Mouse (Mus musculus) heart, postnatal 4 days (tissue): ENCODE data around the gene Ripor2. TPM values are rescaled to one million over a fixed set of nuclear protein-coding genes. Genes with fewer than 3 reads are reported as not detected.

Source experiments
- DNase-seq: peaks from one replicate; pipeline ENCODE4 v3.0.0; 2021
- total RNA-seq, 2 experiments: library from RNA; stranded (reverse); gene quantifications; 2 replicates each; pipeline ENCODE4 v1.2.3; 2021

Gene Ripor2
- total RNA-seq, 2 experiments from 2014 or later: 25.4 to 27.5 TPM

GRCm38 (mm10) chr13:24648668-24649067 is 66.7 kb downstream of the Ripor2 start:
- no peak for DNase-seq

DNA sequence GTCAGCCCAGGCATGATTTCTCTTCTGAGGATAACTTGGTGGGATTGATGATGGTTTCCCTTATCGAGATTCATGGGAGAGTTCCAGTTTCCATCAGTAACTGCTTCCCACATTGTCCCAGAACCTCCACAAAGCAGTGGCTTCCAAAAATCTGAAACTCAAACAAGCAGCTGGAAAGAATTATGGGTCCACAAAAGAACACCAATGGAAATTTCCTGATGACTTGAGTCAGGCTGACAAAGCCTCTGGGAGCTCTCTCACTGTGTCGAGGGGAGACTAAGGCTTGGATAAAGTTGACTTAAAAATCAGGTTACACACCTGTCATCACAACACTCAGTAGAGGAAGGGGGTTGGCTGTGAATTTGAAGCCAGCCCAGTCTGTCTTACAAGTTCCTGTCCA is 67.1 kb downstream of the Ripor2 start:
- no peak for DNase-seq

DNA sequence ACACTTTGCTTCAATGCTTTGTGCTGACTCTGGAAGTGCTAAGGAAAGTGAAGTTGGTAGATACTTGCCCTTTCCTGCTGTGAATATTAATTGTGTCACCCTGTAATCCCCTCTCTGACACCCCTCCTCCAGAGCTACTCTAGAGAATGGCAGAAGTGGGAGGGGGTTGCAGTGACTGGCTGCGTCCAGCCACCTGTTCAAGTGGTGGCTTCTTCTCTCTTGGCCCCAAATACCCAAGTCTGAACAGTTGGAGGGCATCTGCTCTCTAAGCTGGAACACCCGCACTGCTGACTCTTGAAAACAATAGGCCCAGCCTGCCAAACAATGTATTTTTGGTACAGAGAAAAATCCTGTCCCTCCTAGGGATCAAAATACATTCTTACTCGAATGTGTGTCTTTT is 69.0 kb downstream of the Ripor2 start:
- no peak for DNase-seq

DNA sequence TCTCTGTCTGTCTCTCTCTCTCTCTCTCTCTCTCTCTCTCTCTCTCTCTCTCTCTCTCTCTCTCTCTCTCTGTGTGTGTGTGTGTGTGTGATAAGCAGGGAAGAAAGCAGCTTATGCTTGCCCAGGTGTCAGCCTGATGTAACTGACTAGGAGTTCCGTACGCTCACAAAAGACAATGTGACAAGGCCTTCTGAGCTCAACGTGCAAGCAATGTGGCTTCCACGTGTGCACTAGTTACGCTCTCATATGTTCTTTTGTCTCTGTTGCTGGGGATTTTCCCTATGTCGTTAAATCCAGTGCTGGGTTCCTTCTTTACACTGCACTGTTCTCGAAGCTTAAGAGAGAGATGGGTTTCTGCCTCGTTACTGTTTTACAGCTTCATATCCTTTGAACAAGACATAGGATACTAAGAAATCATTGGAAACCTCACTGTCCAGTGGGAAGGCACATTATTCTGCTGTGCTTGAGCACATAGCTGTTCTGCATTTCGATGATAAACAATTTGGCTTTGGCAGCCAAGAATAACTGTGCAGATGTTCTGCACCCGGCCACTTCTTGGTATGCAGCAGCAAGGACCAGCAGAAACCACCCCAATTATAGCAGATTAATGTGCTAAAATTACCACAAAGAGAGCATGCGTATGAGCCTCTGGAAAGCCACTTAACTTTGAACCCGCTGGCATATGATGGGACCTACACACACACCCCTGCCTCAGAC is 73.1 kb downstream of the Ripor2 start:
- DNase-seq: no peak

DNA sequence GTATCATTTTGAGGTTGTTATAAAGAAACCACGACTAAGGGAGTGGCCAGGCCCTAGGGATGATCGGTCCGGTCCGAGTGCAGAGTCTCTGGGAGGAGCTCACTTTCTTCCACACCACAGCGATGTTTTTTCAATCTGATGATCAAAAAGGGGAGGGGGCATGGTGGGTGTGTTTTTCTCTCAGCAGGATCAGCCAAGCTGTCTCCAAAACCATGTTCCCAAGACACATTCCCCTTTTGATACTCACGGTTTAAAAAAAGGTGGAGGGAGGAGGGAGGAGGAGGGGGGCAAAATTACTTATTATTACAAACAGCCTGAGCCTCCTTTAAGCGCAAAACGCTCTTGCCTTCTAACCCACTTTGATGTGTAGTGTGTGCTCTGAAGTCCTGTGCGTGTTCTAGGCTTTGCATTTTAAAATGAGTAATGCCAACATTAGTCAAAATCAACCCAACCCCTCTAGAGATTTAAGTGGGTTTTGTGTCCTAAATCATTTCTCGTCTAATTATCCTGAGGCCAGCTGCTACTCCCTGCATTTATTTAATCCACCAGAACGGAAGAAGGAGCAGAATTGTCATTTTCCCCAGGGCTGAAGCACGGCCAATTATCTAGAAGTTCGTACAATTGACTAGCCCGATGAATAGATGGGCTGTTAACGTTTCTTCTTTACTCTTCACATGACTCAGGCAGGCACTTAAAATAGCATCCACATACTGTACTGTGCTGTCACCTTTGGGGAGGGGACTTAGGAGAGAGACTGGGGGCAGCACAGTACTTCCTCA is 74.9 kb downstream of the Ripor2 start:
- no peak for DNase-seq

- no peak for DNase-seq
Measured at GRCm38 (mm10) chr13:24666763-24667162, 84.8 kb downstream of the Ripor2 start.

GRCm38 (mm10) chr13:24668556-24668955 is 86.6 kb downstream of the Ripor2 start:
- DNase-seq: no peak

DNA sequence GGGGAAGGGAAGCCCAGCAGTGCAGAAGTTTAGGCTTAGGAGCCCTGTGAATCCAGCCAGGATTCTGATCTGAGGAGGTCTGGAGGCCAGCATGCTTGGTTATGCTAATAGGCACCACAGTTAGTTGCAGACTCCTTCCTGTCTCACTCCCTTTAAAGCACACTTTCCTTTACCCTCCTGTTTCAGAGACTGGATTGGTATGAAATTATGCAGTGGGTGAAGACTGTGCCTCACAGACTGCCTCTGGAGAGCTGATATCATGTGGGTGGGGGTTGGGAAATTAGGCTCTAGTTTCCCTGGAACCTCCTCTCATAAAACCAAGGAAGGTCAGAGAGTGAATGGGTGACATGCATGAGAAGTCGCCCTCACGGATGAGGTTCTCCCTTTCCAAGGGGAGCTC is 88.7 kb downstream of the Ripor2 start:
- DNase-seq: no peak

DNA sequence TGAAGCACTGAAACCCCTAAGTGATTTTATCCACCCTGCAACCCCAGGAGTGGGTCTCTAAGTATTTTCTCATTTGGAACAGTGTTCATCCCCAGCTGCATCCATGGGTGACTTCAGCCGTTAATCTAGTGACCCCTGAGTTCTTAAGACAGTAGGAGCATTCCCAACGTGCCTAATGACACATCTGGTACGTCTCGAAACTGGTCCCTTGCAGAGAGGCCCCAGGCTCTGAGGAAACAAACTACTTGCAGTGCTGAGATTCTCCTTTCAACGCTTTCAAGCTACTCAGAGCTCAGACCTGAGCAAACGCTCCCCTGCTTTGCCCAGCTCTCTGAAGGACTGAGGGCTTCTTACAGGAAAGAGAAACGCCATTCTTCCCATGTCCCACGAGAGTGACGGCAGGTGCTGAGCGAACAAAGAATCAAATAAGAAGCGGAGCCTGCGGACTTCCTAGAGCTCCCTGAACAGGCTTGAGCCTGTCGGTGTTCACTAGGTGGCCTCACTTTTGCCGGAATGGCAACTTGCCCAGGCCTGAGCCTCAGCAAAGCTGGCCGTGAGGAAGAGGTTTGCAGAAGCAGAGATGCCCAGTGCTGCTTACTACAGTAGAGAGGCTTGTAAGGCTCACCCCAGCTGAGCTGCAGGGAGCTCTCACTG is 97.2 kb downstream of the Ripor2 start:
- DNase-seq: peak; percentile 26

DNA sequence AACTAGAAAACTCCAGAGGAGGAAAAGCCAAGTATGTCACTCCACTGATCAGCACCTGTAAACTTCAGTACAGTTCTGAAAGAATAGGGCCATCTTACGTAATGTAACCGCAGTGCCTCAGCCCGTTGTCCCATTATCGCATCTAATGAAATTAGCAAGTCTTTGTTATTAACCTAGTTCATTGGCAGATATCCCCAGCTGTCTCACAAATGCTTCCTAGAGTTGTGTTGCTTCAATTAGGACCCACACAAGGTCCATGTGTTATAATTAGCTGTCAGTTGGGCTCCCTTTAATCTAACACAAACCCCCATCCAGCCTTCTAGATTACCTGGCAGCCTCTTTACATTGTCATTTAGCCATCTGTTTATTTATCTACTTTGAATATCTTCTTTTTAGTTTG is 99.0 kb downstream of the Ripor2 start:
- DNase-seq: no peak

DNA sequence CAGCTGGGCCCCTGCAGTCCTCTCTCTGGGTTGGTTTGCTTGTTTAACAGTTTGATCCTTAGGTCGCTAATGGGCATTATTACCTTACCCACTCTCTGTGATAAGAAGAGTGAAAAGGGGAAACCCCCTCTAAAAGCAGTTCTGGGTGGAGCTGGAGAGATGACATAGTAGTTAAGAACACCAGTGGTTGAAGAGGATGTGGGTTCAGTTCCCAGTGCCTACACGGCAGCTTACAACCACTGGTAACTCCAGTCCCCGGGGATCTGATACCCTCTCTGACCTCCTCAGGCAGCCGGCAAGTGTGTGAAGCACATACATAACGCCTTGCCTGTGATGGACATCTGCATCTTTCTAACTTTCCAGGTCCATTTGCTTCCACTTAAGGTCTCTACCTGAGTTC is 100.4 kb downstream of the Ripor2 start:
- no peak for DNase-seq

GRCm38 (mm10) chr13:24684503-24684902 is 102.5 kb downstream of the Ripor2 start:
- no peak for DNase-seq

DNA sequence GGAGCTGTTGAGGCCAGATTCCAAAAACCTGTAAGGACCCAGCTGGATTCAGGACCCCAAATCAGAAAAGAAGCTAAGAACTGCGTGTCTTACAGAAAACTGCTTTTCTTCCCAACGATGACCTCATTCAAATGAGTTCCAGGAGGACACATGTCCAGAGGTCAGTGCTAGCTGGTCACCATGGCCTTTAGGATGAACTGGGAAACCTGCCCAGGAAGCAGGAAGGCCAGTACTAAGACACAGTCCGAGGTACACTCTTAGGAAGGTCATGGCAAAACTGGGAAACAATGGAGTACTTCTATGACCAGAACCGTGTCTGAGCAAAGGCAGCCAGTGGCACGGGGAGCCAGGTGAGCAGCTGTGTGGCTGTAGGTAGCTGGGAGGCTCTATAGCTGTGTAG is 103.9 kb downstream of the Ripor2 start:
- no peak for DNase-seq

GRCm38 (mm10) chr13:24686705-24687665 is 105.0 kb downstream of the Ripor2 start:
- DNase-seq: peak; percentile 88

DNA sequence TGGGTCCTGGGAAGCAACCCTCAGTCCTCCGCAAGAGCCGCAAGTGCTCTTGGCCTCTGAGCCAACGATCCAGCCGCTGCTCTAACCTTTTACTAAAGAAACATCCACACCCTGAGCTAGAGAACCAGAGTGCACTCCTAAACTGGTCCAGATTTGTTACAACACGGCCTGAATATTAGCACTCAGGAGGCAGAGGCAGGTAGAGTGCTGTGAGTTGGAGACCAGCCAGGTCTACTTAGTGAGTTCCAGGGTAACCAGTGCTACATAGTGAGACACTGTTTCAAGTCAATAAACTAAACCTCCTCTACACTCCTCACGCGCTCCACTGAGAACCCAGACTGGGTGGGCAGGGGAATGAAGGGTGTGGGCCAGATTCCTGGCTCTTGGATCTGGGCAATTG is 111.3 kb downstream of the Ripor2 start:
- no peak for DNase-seq

DNA sequence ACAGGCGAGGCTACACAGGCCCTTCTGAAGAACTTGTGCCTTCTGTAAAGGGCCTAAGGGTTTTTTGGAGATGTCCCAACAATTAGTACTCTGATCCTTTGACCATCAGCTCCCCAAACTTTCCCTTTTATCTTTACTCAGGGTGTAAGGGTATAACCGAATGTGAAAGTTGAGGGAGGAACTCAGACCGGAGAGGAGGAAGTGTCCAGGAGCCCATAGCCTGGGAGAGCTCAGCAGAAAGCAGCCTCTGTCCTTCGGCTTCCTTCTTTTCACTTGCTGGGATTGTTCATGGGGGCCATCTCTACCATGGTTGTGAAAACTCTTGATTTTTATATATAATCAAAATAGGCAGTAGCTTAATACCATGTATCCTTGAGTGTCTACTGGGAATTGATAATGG is 116.8 kb downstream of the Ripor2 start:
- DNase-seq: no peak

GRCm38 (mm10) chr13:24702128-24702527 is 120.1 kb downstream of the Ripor2 start:
- DNase-seq: no peak

DNA sequence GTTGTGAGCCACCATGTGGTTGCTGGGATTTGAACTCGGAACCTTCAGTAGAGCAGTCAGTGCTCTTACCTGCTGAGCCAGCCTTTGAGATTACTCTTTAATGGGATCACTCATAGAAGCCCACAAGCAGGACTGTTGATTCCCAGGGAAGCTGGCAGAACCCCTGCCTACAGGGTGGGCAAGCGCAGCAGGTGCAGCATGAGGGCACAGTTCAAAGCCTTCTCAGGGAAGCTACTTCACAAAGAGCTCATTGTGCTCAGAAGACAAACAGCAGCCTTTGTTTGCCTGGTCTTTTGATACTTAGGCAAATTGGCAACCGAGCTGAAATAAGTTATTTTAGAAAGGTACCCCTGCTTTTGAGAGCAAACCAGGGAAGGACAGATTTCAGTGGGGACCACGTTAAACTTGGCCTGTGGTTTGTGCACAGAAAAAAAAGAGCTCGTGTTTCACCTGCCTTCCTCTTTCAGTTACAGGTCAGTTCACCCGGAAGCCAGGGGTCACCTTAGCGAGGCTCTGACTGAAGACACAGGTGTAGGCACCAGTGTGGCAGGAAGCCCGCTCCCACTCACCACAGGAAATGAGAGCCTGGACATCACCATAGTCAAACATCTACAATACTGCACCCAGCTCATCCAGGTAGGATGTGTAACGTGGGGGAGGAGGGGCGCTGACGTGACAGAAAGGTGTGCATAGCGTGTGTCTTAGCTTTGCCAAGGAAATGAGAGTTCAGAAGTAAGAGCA is 127.8 kb downstream of the Ripor2 start:
- no peak for DNase-seq

- no peak for DNase-seq
Measured at GRCm38 (mm10) chr13:24710968-24711367, 129.0 kb downstream of the Ripor2 start.

- DNase-seq: no peak
Measured at GRCm38 (mm10) chr13:24712581-24713130, 130.7 kb downstream of the Ripor2 start.

DNA sequence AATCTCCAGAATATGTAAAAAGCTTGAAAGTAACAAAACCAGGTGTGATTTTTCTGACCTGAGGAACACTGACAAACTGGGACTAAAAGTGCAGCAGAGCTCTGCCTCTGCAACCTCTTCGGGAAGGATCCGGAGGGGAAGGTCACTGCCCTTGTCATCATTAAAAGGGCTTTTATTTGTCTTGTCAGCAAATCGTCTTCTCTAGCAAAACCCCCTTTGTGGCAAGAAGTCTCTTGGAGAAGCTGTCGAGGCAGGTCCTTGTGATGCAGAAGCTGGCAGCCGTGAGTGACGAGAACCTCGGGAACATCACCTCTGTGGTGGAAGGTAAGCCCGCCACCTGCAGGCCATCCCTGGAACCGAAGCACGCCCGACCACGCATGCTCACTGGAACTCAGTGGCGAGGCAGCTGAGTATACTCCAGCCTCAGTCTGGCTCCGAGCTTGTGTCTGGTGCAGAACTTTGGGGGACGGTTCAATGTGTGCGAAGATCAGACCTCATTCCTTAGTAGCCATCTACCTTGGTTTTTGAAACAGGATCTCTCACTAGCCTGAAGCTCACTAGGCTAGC is 131.5 kb downstream of the Ripor2 start:
- DNase-seq: peak; percentile 94
